Mouse (Mus musculus) embryonic facial prominence, embryonic 10.5 days (tissue): ENCODE results near the gene Ptpn1. TPM values are rescaled to one million over a fixed set of nuclear protein-coding genes. Genes with fewer than 3 reads are reported as not detected.

Source experiments
- DNase-seq: peaks from one replicate; pipeline ENCODE4 v3.0.0-alpha.2; 2017; ENCODE audit warnings: low spot score
- H3K27ac ChIP-seq: fragments of 300-500 bp; sonication (generic); replicated peaks from 2 replicates; pipeline ENCODE4 v1.5.1; 2016; ENCODE audit warnings: mild to moderate bottlenecking
- H3K27me3 ChIP-seq: fragments of 300-500 bp; sonication (generic); replicated peaks from 2 replicates; pipeline ENCODE4 v1.6.1; 2016; ENCODE audit warnings: low read depth, mild to moderate bottlenecking; ENCODE audit not compliant: poor library complexity, severe bottlenecking
- H3K36me3 ChIP-seq: fragments of 300-500 bp; sonication (generic); replicated peaks from 2 replicates; pipeline ENCODE4 v1.6.1; 2016; ENCODE audit warnings: mild to moderate bottlenecking, moderate library complexity
- H3K4me1 ChIP-seq: fragments of 300-500 bp; sonication (generic); 2 replicates; pipeline ENCODE4 v1.6.1; 2016
- H3K4me3 ChIP-seq: fragments of 300-500 bp; sonication (generic); 2 replicates; pipeline ENCODE4 v1.5.1; 2016; ENCODE audit warnings: mild to moderate bottlenecking, moderate library complexity
- H3K9me3 ChIP-seq: fragments of 300-500 bp; sonication (generic); 2 replicates; pipeline ENCODE4 v1.6.1; 2016; ENCODE audit warnings: mild to moderate bottlenecking
- WGBS: fragments of 180-500 bp; shearing (Covaris S2); methylation state at CpG from one replicate; pipeline ENCODE4 v1.1.7; 2016; 5-methylcytosine and 5-hydroxymethylcytosine counted together
- polyA plus RNA-seq: library from polyadenylated mRNA; unstranded; fragments of >200 nt; fragmentation: Nextera tagmentation; extraction: Ambion mirVana; gene quantifications from 2 replicates; pipeline ENCODE4 v1.2.1, GENCODE M21; 2016

The Ptpn1 gene
- polyA plus RNA-seq, 1 experiment from 2014 or later = 66.2 TPM

GRCm38 (mm10) chr2:167925841-167926800, 5.7 kb upstream of the Ptpn1 start:
- DNase-seq = no peak
- WGBS = 82% methylated on average over 11 of the region's 11 CpGs
- H3K27ac ChIP-seq = no peak overlapping the region
- H3K4me3 ChIP-seq = 0 out of 2 replicates have a peak overlapping the region, but pooled peaks have one; percentile 65
- H3K27me3 ChIP-seq = no peaks in the 10 kb centered on the region
- H3K4me1 ChIP-seq = peaks cover 11% of the 10 kb centered on the region
- H3K36me3 ChIP-seq = no peaks in the 10 kb centered on the region
- H3K9me3 ChIP-seq = no peaks in the 10 kb centered on the region

DNA sequence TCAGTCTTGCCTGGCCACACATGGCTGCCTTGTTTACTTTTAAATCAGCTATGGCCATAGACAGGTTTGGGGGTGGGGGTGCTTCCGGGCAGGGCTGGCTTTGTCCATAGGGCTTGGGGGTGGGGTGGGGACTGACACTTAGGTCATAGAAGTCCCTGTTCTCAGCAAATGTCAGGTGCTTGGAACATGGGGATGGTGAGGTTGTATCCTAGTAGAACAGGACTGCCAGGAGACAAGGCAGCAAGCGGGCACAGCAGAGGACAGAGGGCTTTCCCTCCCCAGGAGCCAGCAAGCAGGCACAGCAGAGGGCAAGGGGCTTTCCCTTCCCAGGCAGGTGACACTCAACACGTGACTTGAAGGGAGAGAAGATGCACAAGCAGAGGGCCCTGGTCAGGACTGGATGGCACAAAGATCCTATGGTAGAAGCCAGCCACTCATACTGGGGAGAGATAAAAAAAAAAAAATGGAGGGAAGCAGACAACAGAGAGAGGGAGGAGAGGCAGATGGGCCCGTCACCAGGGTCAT, 3.8 kb upstream of the Ptpn1 start:
- Histone ChIP-seq H3K4me3 (no peak overlapping the region), H3K36me3 (no peaks in the 10 kb centered on the region), H3K4me1 (peaks cover 25% of the 10 kb centered on the region), H3K27ac (no peak overlapping the region), H3K9me3 (no peaks in the 10 kb centered on the region), H3K27me3 (no peaks in the 10 kb centered on the region)
- 75% methylated on average over 4 of the region's 4 CpGs for WGBS
- no peak for DNase-seq

DNA sequence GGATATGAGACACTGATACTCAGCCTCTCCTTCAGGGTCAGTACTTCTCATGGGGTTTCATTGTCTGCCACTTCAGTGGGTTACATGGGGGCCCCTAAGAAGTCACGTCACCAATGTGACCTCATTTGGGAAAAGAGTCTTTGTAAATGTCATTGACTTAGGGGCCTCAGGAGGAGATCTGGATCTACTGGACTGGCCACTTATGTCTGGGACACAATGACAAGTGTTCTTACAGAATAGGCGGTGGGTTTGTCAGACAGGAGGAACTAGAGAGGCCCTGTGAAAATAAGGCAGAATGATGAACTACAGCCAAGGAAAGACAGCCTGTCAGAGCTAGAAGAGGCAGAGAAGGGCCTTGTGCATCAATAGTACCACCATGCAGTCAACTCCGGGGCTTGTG, 2.9 kb upstream of the Ptpn1 start:
- Histone ChIP-seq H3K27me3 (no peaks in the 10 kb centered on the region), H3K4me1 (peaks cover 35% of the 10 kb centered on the region), H3K27ac (no peak overlapping the region), H3K36me3 (no peaks in the 10 kb centered on the region), H3K9me3 (no peaks in the 10 kb centered on the region), H3K4me3 (no peak overlapping the region)
- DNase-seq = no peak
- 88% methylated on average over 3 of the region's 3 CpGs for WGBS

GRCm38 (mm10) chr2:167930975-167931374, 882 bp upstream of the Ptpn1 start:
- peaks cover 4% of the 10 kb centered on the region; the same call in 1 of the 2 replicates for H3K36me3 ChIP-seq

DNA sequence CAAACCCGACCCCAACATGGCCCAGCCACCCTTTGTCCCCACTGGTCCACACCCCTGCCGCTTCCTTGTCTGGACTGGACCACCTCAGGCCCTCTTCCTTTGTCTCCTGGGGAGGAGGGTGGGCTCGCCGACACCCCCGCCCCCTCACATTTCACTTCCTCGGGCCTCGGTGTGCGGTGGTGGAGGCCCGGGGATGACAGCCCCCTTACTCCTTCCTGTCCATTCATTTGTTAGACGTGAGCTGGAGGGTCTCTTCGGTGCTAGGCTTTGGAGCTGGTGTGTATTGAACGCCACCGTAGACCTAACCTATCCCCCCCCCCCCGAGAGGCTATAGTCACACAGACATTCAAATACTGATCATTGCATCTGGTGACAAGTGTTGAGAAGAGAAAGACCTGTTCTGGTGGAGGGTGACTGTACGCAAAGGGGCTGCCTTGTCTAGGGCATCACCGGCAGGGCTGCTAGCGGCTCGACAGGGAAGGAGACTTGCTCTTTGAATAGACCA, 922 bp downstream of the Ptpn1 start:
- 2% methylated on average over 18 of the region's 18 CpGs for WGBS
- peak; percentile 42 for DNase-seq
- Histone ChIP-seq H3K4me1 (peaks cover 36% of the 10 kb centered on the region), H3K27me3 (no peaks in the 10 kb centered on the region), H3K4me3 (peak overlapping the region; percentile 97), H3K9me3 (no peaks in the 10 kb centered on the region), H3K36me3 (peaks cover 9% of the 10 kb centered on the region; the same call in 1 of the 2 replicates), H3K27ac (peak overlapping the region; percentile 92)

More at GRCm38 (mm10) chr2:167930975-167931374, 882 bp upstream of the Ptpn1 start:
- Histone ChIP-seq H3K27ac (peak overlapping the region; percentile 92), H3K4me3 (peak overlapping the region; percentile 97), H3K9me3 (no peaks in the 10 kb centered on the region), H3K4me1 (peaks cover 29% of the 10 kb centered on the region), H3K27me3 (no peaks in the 10 kb centered on the region)
- no peak for DNase-seq
- WGBS = 93% methylated on average over 3 of the region's 3 CpGs

- H3K4me1 ChIP-seq = peaks cover 36% of the 10 kb centered on the region
- peak overlapping the region; percentile 97 for H3K4me3 ChIP-seq
- DNase-seq = no peak
- peaks cover 9% of the 10 kb centered on the region; the same call in 1 of the 2 replicates for H3K36me3 ChIP-seq
- H3K9me3 ChIP-seq = no peaks in the 10 kb centered on the region
- 42% methylated on average over 7 of the region's 7 CpGs for WGBS
- H3K27ac ChIP-seq = no peak overlapping the region
- H3K27me3 ChIP-seq = no peaks in the 10 kb centered on the region
Measured at GRCm38 (mm10) chr2:167933397-167933796, 1.5 kb downstream of the Ptpn1 start.

DNA sequence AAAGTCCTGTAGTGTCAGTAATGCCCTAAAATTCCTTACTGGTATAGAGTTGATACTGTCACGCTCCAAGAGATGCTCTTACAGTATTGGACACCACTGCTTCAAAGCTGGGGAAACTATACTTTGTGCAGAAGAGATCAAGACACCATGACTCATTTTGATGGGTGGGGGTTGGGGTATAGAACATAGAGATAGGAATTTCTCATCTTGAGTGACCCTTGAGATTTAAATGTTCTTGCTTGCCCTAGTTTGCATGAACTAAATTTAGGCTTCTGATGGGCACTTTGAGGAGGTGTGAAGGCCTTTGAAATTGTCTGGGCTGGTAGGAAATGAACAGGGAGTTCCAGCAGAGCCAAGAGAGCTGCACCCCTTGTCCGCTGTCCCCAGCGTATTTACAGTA, 4.1 kb downstream of the Ptpn1 start:
- Histone ChIP-seq H3K27ac (no peak overlapping the region), H3K4me1 (peaks cover 60% of the 10 kb centered on the region), H3K9me3 (no peaks in the 10 kb centered on the region), H3K4me3 (no peak overlapping the region; the same call in 1 of the 2 replicates), H3K27me3 (no peaks in the 10 kb centered on the region), H3K36me3 (peaks cover 9% of the 10 kb centered on the region; the same call in 1 of the 2 replicates)
- 86% methylated on average over 3 of the region's 3 CpGs for WGBS
- no peak for DNase-seq

DNA sequence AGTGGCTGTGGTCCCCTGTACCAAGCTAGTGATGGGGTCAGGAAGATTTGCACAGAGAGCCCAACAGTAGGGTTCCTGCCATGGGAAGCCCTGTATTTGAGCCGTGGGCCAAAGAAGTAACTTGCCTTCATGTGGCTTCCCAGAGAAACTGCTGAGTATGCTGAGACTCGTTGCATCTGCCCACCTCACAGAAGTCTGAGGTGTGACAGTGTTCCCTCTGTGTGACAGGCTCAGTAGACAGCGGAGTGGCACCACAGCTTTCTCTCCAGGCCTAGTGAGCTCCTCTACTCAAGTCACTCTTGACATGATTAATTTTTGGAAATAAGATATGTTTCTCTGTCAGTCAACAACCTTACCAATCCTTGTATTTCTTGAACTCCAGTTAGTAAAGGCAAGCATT, 6.9 kb downstream of the Ptpn1 start:
- WGBS = 83% methylated on average over 3 of the region's 3 CpGs
- Histone ChIP-seq H3K27ac (no peak overlapping the region), H3K27me3 (no peaks in the 10 kb centered on the region), H3K36me3 (peaks cover 9% of the 10 kb centered on the region; the same call in 1 of the 2 replicates), H3K4me3 (no peak overlapping the region), H3K4me1 (peaks cover 65% of the 10 kb centered on the region), H3K9me3 (no peaks in the 10 kb centered on the region)
- no peak for DNase-seq

DNA sequence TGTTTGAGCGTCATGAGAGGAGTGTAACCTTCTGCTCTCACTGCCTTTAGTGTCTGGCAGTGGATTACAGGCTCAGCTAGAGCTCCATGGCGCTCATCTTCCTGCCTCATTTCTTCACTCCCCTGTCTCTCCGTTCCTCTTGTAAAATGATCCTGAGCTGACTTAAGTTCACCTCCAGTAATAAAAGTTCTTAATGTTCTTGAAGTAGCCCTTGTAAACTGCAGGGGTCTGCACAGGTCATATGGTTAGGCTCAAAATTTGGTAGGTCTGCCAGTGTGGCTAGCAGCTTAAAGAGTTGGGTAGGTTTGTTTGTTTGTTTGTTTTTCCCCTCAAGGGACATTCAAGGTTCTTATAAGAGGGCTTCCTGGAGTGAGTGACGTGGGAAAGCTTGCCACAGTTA, 7.3 kb downstream of the Ptpn1 start:
- H3K4me3 ChIP-seq = no peak overlapping the region
- H3K36me3 ChIP-seq = peaks cover 9% of the 10 kb centered on the region; the same call in 1 of the 2 replicates
- no peaks in the 10 kb centered on the region for H3K9me3 ChIP-seq
- H3K27me3 ChIP-seq = no peaks in the 10 kb centered on the region
- whole genome bisulfite sequencing = 55% methylated on average over 4 of the region's 4 CpGs
- no peak for DNase-seq
- H3K4me1 ChIP-seq = peaks cover 64% of the 10 kb centered on the region
- no peak overlapping the region for H3K27ac ChIP-seq

DNA sequence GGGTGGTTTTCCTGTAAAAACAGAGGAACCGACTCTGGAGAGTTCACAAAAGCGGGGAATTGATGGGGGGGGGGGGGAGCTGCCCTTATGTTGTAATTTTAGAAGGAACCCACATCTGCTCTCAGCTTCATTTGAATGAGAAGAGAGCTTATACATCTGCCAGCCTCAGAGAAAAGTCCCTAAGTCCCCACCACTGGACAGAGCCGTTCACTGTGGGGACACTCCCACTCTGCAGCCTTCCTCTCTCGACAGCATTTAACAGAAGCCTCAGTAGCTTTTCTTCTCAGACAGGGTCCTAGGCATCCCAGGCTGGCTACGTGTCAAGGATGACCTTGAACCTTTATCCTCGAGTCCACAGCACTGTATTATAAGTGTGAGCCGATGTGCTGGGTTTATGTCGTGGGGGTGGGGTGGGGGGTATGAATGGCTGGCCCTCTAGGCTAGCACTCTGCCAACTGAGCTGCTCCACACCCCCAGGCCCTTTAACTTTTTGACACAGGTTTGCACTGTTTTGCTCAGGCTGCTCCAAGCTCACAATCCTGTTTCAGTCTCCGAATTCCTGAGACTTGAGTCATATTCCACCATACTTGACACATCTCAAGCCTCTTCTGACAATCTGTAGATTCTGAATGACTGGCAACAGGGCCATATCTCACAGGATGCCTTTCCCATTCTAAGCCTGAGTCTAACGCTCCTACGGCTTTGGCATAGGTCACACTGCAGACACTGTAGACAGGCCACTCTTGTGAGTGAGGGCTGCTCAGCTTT, 8.0 kb downstream of the Ptpn1 start:
- peaks cover 67% of the 10 kb centered on the region for H3K4me1 ChIP-seq
- 69% methylated on average over 11 of the region's 11 CpGs for WGBS

DNA sequence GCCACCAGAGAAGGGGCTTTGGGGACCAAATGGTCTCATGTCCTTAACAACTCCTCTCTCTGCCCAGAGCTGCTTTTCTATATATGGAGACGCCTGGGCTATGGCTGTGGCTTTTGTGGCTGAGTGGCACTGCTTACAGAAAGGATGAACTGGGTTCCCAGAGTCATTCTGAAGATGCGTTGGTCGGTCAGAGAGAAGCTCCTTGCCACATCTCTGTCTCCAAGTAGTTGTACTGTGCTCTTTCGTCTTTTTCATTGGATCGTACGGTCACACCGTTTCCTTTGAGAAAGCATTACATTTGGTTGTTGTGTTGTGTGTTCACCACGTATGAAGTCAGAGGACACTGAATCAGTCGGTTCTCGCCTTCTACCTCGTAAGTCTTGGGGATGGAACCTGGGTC, 8.8 kb downstream of the Ptpn1 start:
- H3K27me3 ChIP-seq = no peaks in the 10 kb centered on the region
- H3K4me1 ChIP-seq = peaks cover 75% of the 10 kb centered on the region
- H3K9me3 ChIP-seq = no peaks in the 10 kb centered on the region
- H3K27ac ChIP-seq = 0 out of 2 replicates have a peak overlapping the region, but pooled peaks have one; percentile 0
- peaks cover 5% of the 10 kb centered on the region; the same call in 1 of the 2 replicates for H3K36me3 ChIP-seq
- no peak for DNase-seq
- WGBS = 89% methylated on average over 11 of the region's 11 CpGs
- H3K4me3 ChIP-seq = no peak overlapping the region

More for the DNA sequence above, 8.0 kb downstream of the Ptpn1 start:
- H3K36me3 ChIP-seq = peaks cover 9% of the 10 kb centered on the region; the same call in 1 of the 2 replicates
- H3K27me3 ChIP-seq = no peaks in the 10 kb centered on the region
- H3K4me3 ChIP-seq = no peak overlapping the region
- no peak for DNase-seq
- no peaks in the 10 kb centered on the region for H3K9me3 ChIP-seq
- 0 out of 2 replicates have a peak overlapping the region, but pooled peaks have one; percentile 0 for H3K27ac ChIP-seq

GRCm38 (mm10) chr2:167941320-167941719, 9.5 kb downstream of the Ptpn1 start:
- DNase-seq = no peak
- Histone ChIP-seq H3K27ac (no peak overlapping the region), H3K4me3 (no peak overlapping the region), H3K27me3 (no peaks in the 10 kb centered on the region), H3K9me3 (no peaks in the 10 kb centered on the region), H3K4me1 (peaks cover 76% of the 10 kb centered on the region), H3K36me3 (peaks cover 5% of the 10 kb centered on the region; the same call in 1 of the 2 replicates)
- 53% methylated on average over 4 of the region's 4 CpGs for WGBS
